Mouse (Mus musculus): Measurements from ENCODE around the gene Fam57a. TPM values are rescaled to one million over a fixed set of nuclear protein-coding genes. Genes with fewer than 3 reads are reported as not detected.
A peak's percentile ranks its signal among the peaks of the same experiment; 100 is the strongest.
"Not testable (repeated sequence)": the region's sequence is repeated elsewhere in the genome, so short reads cannot be mapped to it uniquely, and the experiment has no call there.

Gene Fam57a
- polyA plus RNA-seq, 1 experiment from 2014 or later = 33.2 TPM

DNA sequence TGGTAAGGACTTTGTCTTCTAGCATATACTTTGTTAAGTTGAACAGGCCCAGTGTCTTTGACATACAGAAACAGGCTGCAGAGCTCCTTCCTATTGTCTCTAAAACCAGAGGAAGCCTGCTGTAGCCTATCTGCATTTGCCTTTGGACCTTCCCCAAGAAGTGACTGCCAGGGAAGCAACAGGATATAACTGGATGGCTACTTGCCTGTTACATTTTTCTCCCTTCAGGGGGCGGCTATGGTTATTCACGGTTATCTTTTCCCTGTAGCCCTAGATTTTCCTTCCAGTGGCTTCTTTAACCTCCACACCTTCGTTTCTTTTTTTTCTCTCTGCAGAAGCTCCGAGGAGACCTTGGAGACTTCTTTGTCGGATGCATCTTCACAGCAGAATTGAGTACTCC, 27.3 kb downstream of the Fam57a start:
- WGBS = 92% methylated on average over 5 of the region's 5 CpGs
- no peak overlapping the region for H3K4me2 ChIP-seq (replicated peaks; ENCODE audit: low read depth, low read length)
- H3K4me3 ChIP-seq (ENCODE audit: low read depth, low read length) = no peak overlapping the region
- no peak overlapping the region for H3K9ac ChIP-seq (ENCODE audit: low read depth, low read length)
- no peak for ATAC-seq (ENCODE audit: low FRiP score)
- H3K9me3 ChIP-seq (ENCODE audit: control insufficient read depth, low read length) = no peaks in the 10 kb centered on the region
- peaks cover 4% of the 10 kb centered on the region for H3K4me1 ChIP-seq (replicated peaks; ENCODE audit: control insufficient read depth, insufficient read depth, low read length)
- H3K27ac ChIP-seq (ENCODE audit: low read depth, low read length) = no peak overlapping the region
- no peaks in the 10 kb centered on the region for H3K27me3 ChIP-seq (ENCODE audit: control insufficient read depth, insufficient read depth, low read length)
- H3K36me3 ChIP-seq (ENCODE audit: control insufficient read depth, insufficient read depth, low read length) = no peaks in the 10 kb centered on the region
- DNase-seq (ENCODE audit: low spot score) = no peak

DNA sequence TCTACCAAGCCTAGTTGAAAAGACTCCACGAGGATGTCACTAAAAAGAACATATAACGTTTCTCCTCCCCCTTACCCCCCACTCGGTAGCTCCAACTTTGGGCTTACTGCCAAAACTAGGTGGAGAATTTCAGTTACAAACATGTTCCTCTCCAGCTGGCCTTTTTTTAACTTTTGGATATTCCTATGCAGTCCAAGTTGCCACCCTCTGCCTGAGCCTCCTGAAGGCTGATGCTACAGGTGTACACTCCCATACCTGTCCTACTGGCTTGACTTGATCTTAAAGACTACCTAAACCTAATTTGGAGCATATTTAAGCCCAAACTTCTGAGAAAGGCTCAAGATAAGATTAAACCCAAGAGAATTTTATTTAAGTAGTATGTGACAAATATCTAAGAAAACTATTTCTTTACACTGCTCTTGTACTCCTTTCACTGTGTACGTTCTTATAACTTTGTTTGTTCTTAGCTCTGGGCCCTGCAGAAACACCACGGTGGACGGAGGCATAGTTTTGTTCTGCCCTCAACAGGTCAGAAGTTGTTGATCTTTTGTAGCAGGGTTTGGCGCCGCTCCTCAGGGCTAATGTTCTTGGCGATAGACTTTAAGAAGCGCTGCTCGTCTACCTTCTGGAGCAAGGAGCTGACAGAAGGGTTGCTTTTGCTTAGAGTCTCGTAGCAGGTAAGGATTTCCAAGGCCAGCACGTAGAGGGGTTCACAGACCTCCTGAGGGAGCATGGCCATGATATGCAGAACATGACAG, 30.9 kb downstream of the Fam57a start:
- WGBS = 94% methylated on average over 13 of the region's 13 CpGs
- Histone ChIP-seq H3K27ac (ENCODE audit: low read depth, low read length) (no peak overlapping the region), H3K4me2 (replicated peaks; ENCODE audit: low read depth, low read length) (no peak overlapping the region), H3K9ac (ENCODE audit: low read depth, low read length) (no peak overlapping the region), H3K4me3 (ENCODE audit: low read depth, low read length) (no peak overlapping the region), H3K4me1 (replicated peaks; ENCODE audit: control insufficient read depth, insufficient read depth, low read length) (no peaks in the 10 kb centered on the region), H3K36me3 (ENCODE audit: control insufficient read depth, insufficient read depth, low read length) (peaks cover 8% of the 10 kb centered on the region; the same call in 1 of the 2 replicates), H3K27me3 (ENCODE audit: control insufficient read depth, insufficient read depth, low read length) (no peaks in the 10 kb centered on the region), H3K9me3 (ENCODE audit: control insufficient read depth, low read length) (no peaks in the 10 kb centered on the region)
- DNase-seq (ENCODE audit: low spot score) (no peak), ATAC-seq (ENCODE audit: low FRiP score) (no peak)

DNA sequence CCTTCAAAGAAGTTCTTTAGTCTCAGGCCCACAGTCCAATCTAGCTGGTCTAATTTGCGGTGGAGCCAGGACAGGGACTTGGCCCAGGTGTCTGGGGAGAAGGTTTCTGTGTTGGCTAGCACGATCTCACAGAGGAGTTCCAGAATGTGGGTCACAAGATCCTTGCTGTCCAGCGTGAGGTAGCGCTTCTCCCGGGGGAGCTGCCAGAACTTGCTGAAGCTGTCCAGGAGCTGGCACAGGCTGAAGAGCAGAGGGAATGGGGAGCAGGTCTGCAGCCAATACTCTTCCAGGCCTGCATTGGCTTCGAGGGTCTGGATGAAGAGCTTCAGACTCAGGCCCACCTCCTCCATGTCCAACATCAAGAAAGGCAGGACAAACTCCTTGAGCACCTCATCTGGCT, 32.1 kb downstream of the Fam57a start:
- not testable (repeated sequence) for H3K4me2 ChIP-seq (replicated peaks; ENCODE audit: low read depth, low read length); H3K36me3 ChIP-seq (ENCODE audit: control insufficient read depth, insufficient read depth, low read length); ATAC-seq (ENCODE audit: low FRiP score); DNase-seq (ENCODE audit: low spot score); H3K4me3 ChIP-seq (ENCODE audit: low read depth, low read length); H3K27me3 ChIP-seq (ENCODE audit: control insufficient read depth, insufficient read depth, low read length); H3K4me1 ChIP-seq (replicated peaks; ENCODE audit: control insufficient read depth, insufficient read depth, low read length); H3K9ac ChIP-seq (ENCODE audit: low read depth, low read length); H3K9me3 ChIP-seq (ENCODE audit: control insufficient read depth, low read length); H3K27ac ChIP-seq (ENCODE audit: low read depth, low read length)
- 95% methylated on average over 4 of the region's 6 CpGs for WGBS

DNA sequence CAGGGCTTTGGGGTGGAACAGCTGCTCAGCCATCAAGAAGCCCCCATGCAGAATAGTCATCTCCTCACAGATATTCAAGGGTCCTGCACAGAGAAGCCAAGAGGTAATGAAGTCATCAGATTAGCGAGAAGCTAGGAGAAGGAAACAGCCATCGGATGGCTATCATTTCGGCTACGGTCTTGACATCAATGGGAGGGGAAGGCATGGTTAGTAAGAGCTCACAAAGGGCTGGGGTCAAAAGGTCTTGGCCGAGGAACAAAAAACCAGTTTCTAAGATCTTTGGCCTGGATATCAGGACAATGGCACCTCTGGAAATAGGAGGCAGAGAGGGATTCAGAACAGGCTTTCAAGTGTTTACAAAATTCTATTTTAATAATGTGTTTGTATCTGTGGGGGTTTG, 34.4 kb downstream of the Fam57a start:
- Histone ChIP-seq H3K4me1 (replicated peaks; ENCODE audit: control insufficient read depth, insufficient read depth, low read length) (no peaks in the 10 kb centered on the region; the same call in 1 of the 2 replicates), H3K4me2 (replicated peaks; ENCODE audit: low read depth, low read length) (no peak overlapping the region), H3K36me3 (ENCODE audit: control insufficient read depth, insufficient read depth, low read length) (peaks cover 8% of the 10 kb centered on the region; the same call in 1 of the 2 replicates), H3K27ac (ENCODE audit: low read depth, low read length) (no peak overlapping the region), H3K27me3 (ENCODE audit: control insufficient read depth, insufficient read depth, low read length) (no peaks in the 10 kb centered on the region), H3K9me3 (ENCODE audit: control insufficient read depth, low read length) (no peaks in the 10 kb centered on the region), H3K4me3 (ENCODE audit: low read depth, low read length) (no peak overlapping the region), H3K9ac (ENCODE audit: low read depth, low read length) (no peak overlapping the region)
- 23% methylated on average over 5 of the region's 5 CpGs for WGBS
- DNase-seq (ENCODE audit: low spot score) = no peak
- no peak for ATAC-seq (ENCODE audit: low FRiP score)

DNA sequence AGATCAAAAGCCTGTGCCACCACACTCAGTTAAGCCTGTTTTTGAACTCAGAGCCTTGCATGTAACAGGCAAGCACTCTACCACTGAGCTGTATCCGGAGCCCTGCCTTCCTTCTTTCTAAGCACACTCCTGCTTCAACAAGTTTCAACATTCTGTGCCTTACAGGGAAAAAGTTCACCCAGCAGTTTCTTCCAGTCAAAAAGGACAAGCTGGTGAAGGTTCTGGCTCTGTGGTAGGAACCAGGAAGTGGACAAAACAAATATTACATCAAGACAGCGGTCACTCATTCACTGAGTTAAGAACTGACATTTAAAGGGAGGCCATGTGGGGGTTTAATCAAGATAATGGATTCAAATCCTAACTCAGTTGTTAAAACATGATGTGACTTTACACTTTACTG, 35.5 kb downstream of the Fam57a start:
- no peak overlapping the region for H3K4me2 ChIP-seq (replicated peaks; ENCODE audit: low read depth, low read length)
- no peak overlapping the region for H3K4me3 ChIP-seq (ENCODE audit: low read depth, low read length)
- no peaks in the 10 kb centered on the region; the same call in 1 of the 2 replicates for H3K4me1 ChIP-seq (replicated peaks; ENCODE audit: control insufficient read depth, insufficient read depth, low read length)
- WGBS = 90% methylated on average over 2 of the region's 2 CpGs
- no peak overlapping the region for H3K9ac ChIP-seq (ENCODE audit: low read depth, low read length)
- H3K27me3 ChIP-seq (ENCODE audit: control insufficient read depth, insufficient read depth, low read length) = no peaks in the 10 kb centered on the region
- no peaks in the 10 kb centered on the region for H3K9me3 ChIP-seq (ENCODE audit: control insufficient read depth, low read length)
- DNase-seq (ENCODE audit: low spot score) (no peak), ATAC-seq (ENCODE audit: low FRiP score) (no peak)
- no peak overlapping the region for H3K27ac ChIP-seq (ENCODE audit: low read depth, low read length)
- peaks cover 8% of the 10 kb centered on the region; the same call in 1 of the 2 replicates for H3K36me3 ChIP-seq (ENCODE audit: control insufficient read depth, insufficient read depth, low read length)

DNA sequence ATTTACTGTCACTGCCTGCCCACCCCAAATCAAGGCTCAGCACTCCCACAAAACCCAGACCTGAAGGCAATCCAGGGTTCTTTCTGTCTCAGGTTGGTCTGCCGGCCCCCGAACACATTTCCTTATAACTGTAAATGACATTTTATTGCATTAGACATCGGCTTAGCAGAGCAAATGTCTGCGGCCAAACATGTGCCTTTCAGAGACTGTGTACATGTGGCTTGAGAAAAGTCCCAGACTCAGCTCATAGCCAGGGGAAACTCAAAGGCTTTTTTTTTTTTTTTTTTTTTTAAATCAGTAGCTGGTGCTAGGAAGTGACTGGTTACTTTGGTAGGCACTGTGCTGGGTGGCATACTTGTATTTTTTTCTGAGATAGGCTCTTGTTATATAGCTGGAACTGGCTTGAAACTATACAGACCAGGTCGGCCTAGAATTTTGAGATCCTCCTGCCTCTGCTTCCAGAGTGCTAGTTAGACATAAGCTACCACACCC, 36.6 kb downstream of the Fam57a start:
- ATAC-seq (ENCODE audit: low FRiP score) (no peak), DNase-seq (ENCODE audit: low spot score) (no peak)
- H3K4me1 ChIP-seq (replicated peaks; ENCODE audit: control insufficient read depth, insufficient read depth, low read length) = no peaks in the 10 kb centered on the region; the same call in 1 of the 2 replicates
- peaks cover 11% of the 10 kb centered on the region; the same call in 1 of the 2 replicates for H3K36me3 ChIP-seq (ENCODE audit: control insufficient read depth, insufficient read depth, low read length)
- H3K4me2 ChIP-seq (replicated peaks; ENCODE audit: low read depth, low read length) = peak overlapping the region; percentile 55; the same call in 1 of the 2 replicates
- no peaks in the 10 kb centered on the region for H3K27me3 ChIP-seq (ENCODE audit: control insufficient read depth, insufficient read depth, low read length)
- no peak overlapping the region for H3K27ac ChIP-seq (ENCODE audit: low read depth, low read length)
- no peaks in the 10 kb centered on the region for H3K9me3 ChIP-seq (ENCODE audit: control insufficient read depth, low read length)
- no peak overlapping the region; the same call in 1 of the 2 replicates for H3K9ac ChIP-seq (ENCODE audit: low read depth, low read length)
- peak overlapping the region; percentile 70 for H3K4me3 ChIP-seq (ENCODE audit: low read depth, low read length)
- 95% methylated on average over 5 of the region's 5 CpGs for WGBS

DNA sequence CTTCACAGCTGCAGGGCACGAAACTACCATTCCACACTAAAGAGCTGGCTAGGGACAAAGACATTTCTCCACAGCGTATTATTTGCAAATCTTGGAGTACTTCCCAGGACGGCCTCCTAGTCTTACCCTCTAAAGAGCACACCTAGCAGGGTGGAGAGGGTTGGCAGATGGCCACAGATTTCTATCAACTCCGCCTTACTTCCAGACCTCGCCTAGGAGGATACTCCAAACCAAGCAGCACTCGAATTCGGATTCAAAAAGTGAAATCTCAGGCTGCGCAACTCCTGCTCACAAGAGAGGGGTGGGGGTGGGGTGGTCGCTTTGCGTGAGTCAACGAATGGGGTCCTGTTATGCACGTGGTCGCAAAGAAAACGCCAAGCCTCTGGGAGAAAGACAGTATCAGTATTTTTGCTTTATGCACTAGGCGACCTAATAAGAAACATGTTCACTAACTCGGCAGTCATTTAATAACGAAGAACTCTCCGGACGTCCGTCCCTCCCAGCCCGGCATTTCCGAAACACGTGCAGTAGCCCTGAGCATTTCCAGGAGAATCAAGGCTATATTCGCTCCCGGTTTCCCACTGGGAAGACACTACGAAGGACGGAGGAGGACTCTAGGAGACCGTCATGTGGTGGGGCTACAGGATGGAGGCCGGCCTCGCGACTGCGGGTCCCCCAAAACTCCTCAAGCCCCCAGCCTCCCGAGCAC, 37.4 kb downstream of the Fam57a start:
- H3K27me3 ChIP-seq (ENCODE audit: control insufficient read depth, insufficient read depth, low read length) = no peaks in the 10 kb centered on the region
- H3K9me3 ChIP-seq (ENCODE audit: control insufficient read depth, low read length) = no peaks in the 10 kb centered on the region
- H3K36me3 ChIP-seq (ENCODE audit: control insufficient read depth, insufficient read depth, low read length) = peaks cover 11% of the 10 kb centered on the region; the same call in 1 of the 2 replicates
- 5% methylated on average over 33 of the region's 33 CpGs for WGBS
- H3K27ac ChIP-seq (ENCODE audit: low read depth, low read length) = peak overlapping the region; percentile 60
- DNase-seq (ENCODE audit: low spot score) = peak; percentile 68
- peak overlapping the region; percentile 55 for H3K4me2 ChIP-seq (replicated peaks; ENCODE audit: low read depth, low read length)
- H3K9ac ChIP-seq (ENCODE audit: low read depth, low read length) = peak overlapping the region; percentile 82
- H3K4me1 ChIP-seq (replicated peaks; ENCODE audit: control insufficient read depth, insufficient read depth, low read length) = no peaks in the 10 kb centered on the region; the same call in 1 of the 2 replicates
- peak overlapping the region; percentile 70 for H3K4me3 ChIP-seq (ENCODE audit: low read depth, low read length)
- ATAC-seq (ENCODE audit: low FRiP score) = peak; percentile 57; the same call in 1 of the 2 replicates

DNA sequence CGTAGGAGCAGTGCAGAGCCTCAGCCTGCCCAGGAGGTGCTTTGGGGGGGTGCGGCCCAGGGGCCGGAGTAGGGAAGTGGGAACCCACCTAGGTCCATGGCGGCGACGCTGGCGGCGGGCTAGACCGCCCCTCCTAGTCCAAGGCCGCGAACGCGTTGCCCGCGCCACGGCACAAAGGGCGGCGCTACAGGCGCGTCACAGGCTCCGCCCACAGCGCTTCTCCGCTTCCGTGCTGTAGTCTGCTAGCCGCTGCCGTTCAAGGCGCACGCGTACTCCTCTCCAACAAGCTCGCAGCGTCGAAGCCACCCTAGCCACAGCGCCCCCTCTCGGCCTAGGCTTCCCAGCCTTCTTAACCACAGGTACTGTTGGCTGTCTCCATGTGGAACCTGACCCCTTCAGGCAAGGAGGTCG, 37.9 kb downstream of the Fam57a start, which contains the start of the genes Dbil5 and Gemin4:
TSS of gene Dbil5 (plus strand) at position 219 of the 411 bp plus-strand sequence.
TSS of gene Gemin4 (minus strand) at position 275 of the 411 bp plus-strand sequence.
- peak within 1 kb of the TSS; percentile 55 for H3K4me2 ChIP-seq (replicated peaks; ENCODE audit: low read depth, low read length)
- H3K4me3 ChIP-seq (ENCODE audit: low read depth, low read length) = peak within 1 kb of the TSS; percentile 70
- no peaks in the 10 kb centered on the region for H3K9me3 ChIP-seq (ENCODE audit: control insufficient read depth, low read length)
- 1% methylated on average over 35 of the region's 35 CpGs for WGBS
- peak; percentile 96 for ATAC-seq (ENCODE audit: low FRiP score)
- H3K36me3 ChIP-seq (ENCODE audit: control insufficient read depth, insufficient read depth, low read length) = peaks cover 11% of the 10 kb centered on the region; the same call in 1 of the 2 replicates
- DNase-seq (ENCODE audit: low spot score) = peak; percentile 99
- H3K27ac ChIP-seq (ENCODE audit: low read depth, low read length) = peak within 1 kb of the TSS; percentile 60
- no peaks in the 10 kb centered on the region; the same call in 1 of the 2 replicates for H3K4me1 ChIP-seq (replicated peaks; ENCODE audit: control insufficient read depth, insufficient read depth, low read length)
- peak within 1 kb of the TSS; percentile 82 for H3K9ac ChIP-seq (ENCODE audit: low read depth, low read length)
- no peaks in the 10 kb centered on the region for H3K27me3 ChIP-seq (ENCODE audit: control insufficient read depth, insufficient read depth, low read length)

Measured in hindbrain, embryonic 11.5 days (tissue).